Mouse (Mus musculus) gastrocnemius, adult 2 months (tissue): ENCODE measurements at regions not wholly inside any gene's neighbourhood (a gene's known extent, or its start where the extent isn't known, plus 50 kb on each side); places are given as distances from the start of the nearest gene placed in this dataset.

Source experiments
- DNase-seq: peaks from one replicate; pipeline ENCODE4 v3.0.0; 2022
- H3K27ac ChIP-seq: fragments of 200-600 bp; 2 replicates; pipeline ENCODE4 v1.8.1; 2022; ENCODE audit warnings: mild to moderate bottlenecking
- H3K4me3 ChIP-seq: fragments of 200-600 bp; 2 replicates; pipeline ENCODE4 v1.8.1; 2022; ENCODE audit warnings: mild to moderate bottlenecking, moderate library complexity
- CTCF ChIP-seq: fragments of 200-600 bp; IDR thresholded peaks from 2 replicates; pipeline ENCODE4 v1.8.1; 2022; ENCODE audit warnings: antibody characterized with exemption, mild to moderate bottlenecking, moderate library complexity
- intact Hi-C: fragments of 180-260 bp; cut with DNase I; formaldehyde crosslinking; loops from one replicate; pipeline ENCODE4 v1.15.1; 2025

- no peak for TF ChIP-seq CTCF
- no peak for DNase-seq
- intact Hi-C loops = no loop called here
- no peak overlapping the region for H3K27ac ChIP-seq
- no peak overlapping the region for H3K4me3 ChIP-seq
These were observed 566.9 kb downstream of the Dok5 start for GRCm38 (mm10) chr2:171298519-171298918.

- no peak for TF ChIP-seq CTCF
- DNase-seq = no peak
- Histone ChIP-seq H3K4me3 (no peak overlapping the region), H3K27ac (no peak overlapping the region)
- intact Hi-C loops = no loop called here
These were observed 564.0 kb downstream of the Dok5 start for GRCm38 (mm10) chr2:171295603-171296002.

- DNase-seq = no peak
- Histone ChIP-seq H3K4me3 (no peak overlapping the region), H3K27ac (no peak overlapping the region)
- TF ChIP-seq CTCF = no peak
- intact Hi-C loops = no loop called here
These were observed 561.0 kb downstream of the Dok5 start for GRCm38 (mm10) chr2:171292579-171292978.

GRCm38 (mm10) chr2:171285719-171286394 is 554.2 kb downstream of the Dok5 start:
- TF ChIP-seq CTCF = no peak
- DNase-seq = no peak
- H3K27ac ChIP-seq = no peak overlapping the region
- H3K4me3 ChIP-seq = no peak overlapping the region
- intact Hi-C loops = no loop called here

DNA sequence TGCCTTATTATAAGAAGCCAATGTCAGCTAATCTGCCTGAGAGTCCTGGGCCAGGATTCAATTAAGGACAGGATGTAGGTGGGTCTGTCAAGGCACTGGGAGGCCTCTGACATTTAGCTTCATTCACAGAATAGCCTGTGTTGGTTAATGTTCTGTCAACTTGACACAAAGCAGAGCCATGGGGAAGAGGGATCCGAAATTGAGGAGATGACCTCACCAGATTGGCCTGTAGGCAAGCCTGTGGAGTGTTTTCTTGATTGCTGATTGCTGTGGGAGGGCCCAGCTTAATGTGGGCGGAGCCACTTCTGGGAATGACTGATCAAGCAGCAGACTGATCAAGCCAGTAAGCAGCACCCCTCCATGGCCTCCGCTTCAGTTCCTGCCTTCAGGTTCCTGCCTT is 548.5 kb downstream of the Dok5 start:
- H3K27ac ChIP-seq = no peak overlapping the region
- DNase-seq = no peak
- intact Hi-C loops = no loop called here
- no peak overlapping the region for H3K4me3 ChIP-seq
- TF ChIP-seq CTCF = no peak

GRCm38 (mm10) chr2:171279319-171279718 is 547.7 kb downstream of the Dok5 start:
- intact Hi-C loops = no loop called here
- H3K4me3 ChIP-seq = no peak overlapping the region
- no peak for TF ChIP-seq CTCF
- no peak overlapping the region for H3K27ac ChIP-seq
- DNase-seq = no peak

- no peak overlapping the region for H3K27ac ChIP-seq
- no peak for TF ChIP-seq CTCF
- DNase-seq = no peak
- no peak overlapping the region for H3K4me3 ChIP-seq
- intact Hi-C loops = no loop called here
These were observed 521.6 kb downstream of the Dok5 start for GRCm38 (mm10) chr2:171253194-171253593.

DNA sequence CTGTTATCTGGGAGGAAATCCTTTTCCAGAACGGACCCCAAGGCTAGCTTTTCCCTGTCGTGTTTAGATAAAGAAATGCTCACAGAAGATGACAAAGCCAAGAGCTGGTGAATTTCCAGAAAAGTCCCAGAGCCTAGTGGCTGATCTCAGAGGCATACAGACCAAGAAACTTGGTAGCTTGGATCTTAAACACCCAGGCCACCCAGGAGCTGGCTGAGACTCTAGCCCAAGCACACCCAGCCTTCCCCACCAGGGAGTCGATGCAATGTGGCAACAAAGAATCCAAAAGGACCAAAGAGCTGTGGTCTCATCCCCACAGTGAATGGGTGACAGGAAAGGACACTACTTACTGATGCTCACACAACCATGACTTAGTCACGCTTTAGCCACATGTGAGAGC is 513.8 kb downstream of the Dok5 start:
- no peak for TF ChIP-seq CTCF
- no peak for DNase-seq
- intact Hi-C loops = no loop called here
- no peak overlapping the region for H3K27ac ChIP-seq
- no peak overlapping the region for H3K4me3 ChIP-seq

GRCm38 (mm10) chr2:171242356-171242755 is 510.7 kb downstream of the Dok5 start:
- intact Hi-C loops = no loop called here
- no peak for TF ChIP-seq CTCF
- no peak for DNase-seq
- Histone ChIP-seq H3K27ac (no peak overlapping the region), H3K4me3 (no peak overlapping the region)

DNA sequence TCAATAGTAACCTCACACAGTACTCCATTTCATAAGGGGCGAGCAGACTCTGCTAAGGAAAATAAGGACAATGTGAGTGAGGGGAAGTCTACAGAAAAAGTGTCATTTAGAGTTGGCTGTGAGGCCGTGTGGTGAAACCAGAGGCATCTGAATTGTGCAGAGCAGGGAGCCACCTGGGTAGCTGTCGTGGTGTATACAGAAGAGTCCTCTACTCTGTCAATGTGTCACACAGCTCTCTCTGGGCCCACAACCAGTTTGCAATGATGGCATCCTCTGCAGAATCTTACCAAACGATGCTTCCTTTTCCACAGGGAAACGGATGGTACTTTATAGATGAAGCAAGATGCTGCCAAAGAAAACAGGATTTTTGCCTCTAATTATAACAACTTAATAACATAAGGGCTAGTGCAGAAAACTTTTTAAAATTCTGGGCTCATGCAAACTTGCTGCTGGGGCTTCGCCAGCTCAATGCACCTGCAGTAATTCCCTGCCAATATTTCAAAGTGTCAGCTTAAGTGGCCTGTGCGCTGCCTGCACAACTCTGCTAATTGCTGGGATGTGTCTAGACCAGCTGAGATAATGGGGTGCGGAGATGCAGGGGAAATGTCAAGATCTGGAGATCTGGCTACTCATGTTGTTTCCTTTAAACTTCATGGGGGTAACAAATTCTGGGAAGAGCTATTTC is 505.8 kb downstream of the Dok5 start:
- no peak for DNase-seq
- no peak overlapping the region for H3K4me3 ChIP-seq
- intact Hi-C loops = no loop called here
- no peak for TF ChIP-seq CTCF
- H3K27ac ChIP-seq = no peak overlapping the region

- TF ChIP-seq CTCF = no peak
- intact Hi-C loops = no loop called here
- no peak for DNase-seq
- Histone ChIP-seq H3K27ac (no peak overlapping the region), H3K4me3 (no peak overlapping the region)
These were observed 501.2 kb downstream of the Dok5 start for GRCm38 (mm10) chr2:171232812-171233211.

GRCm38 (mm10) chr2:171231288-171232050 is 499.9 kb downstream of the Dok5 start:
- TF ChIP-seq CTCF = no peak
- H3K4me3 ChIP-seq = no peak overlapping the region
- H3K27ac ChIP-seq = no peak overlapping the region
- no peak for DNase-seq
- intact Hi-C loops = no loop called here

DNA sequence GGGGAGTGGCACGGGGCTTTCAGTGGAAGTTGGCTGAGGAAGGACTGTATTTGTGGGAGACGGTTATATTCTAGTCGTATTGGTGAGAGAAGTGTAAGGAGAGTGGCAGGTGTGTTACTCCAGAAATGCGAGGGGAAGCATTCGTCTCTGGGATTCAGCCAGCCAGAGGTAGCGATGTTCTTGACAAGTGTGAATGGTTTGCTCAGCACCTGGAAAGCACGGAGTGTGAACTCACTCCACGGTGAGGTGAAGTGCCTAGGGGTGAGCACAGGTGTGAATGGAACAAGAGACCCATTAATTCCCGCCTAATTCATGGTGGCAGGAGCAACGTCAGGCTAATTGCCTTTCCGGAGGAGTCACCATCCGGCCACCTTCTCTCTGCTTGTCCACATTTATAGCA is 498.9 kb downstream of the Dok5 start:
- no peak for TF ChIP-seq CTCF
- no peak overlapping the region for H3K4me3 ChIP-seq
- intact Hi-C loops = no loop called here
- DNase-seq = no peak
- H3K27ac ChIP-seq = no peak overlapping the region
